Mouse (Mus musculus): ENCODE measurements at regions not wholly inside any gene's neighbourhood (a gene's known extent, or its start where the extent isn't known, plus 50 kb on each side); places are given as distances from the start of the nearest gene placed in this dataset.
"Not testable (repeated sequence)": the region's sequence is repeated elsewhere in the genome, so short reads cannot be mapped to it uniquely, and the experiment has no call there.

- DNase-seq, result no peak
These were observed 181.5 kb upstream of the Plcz1 start for GRCm38 (mm10) chr6:140222534-140223324.

GRCm38 (mm10) chr6:140221653-140222272, 180.5 kb upstream of the Plcz1 start:
- DNase-seq, result peak; percentile 74

- no peak for DNase-seq
These were observed 177.5 kb upstream of the Plcz1 start for GRCm38 (mm10) chr6:140218789-140219188.

GRCm38 (mm10) chr6:140212403-140212802, 171.1 kb upstream of the Plcz1 start:
- no peak for DNase-seq

GRCm38 (mm10) chr6:140210141-140210540, 168.9 kb upstream of the Plcz1 start:
- DNase-seq, result peak; percentile 17

- DNase-seq, result no peak
These were observed 167.8 kb upstream of the Plcz1 start for GRCm38 (mm10) chr6:140209083-140209482.

- DNase-seq, result no peak
These were observed 167.1 kb upstream of the Plcz1 start for GRCm38 (mm10) chr6:140208375-140208774.

- DNase-seq, result not testable (repeated sequence)
These were observed 165.4 kb upstream of the Plcz1 start for GRCm38 (mm10) chr6:140206676-140207075.

- DNase-seq, result no peak
These were observed 160.1 kb upstream of the Plcz1 start for GRCm38 (mm10) chr6:140201356-140201755.

- DNase-seq, result no peak
These were observed 159.1 kb upstream of the Plcz1 start for GRCm38 (mm10) chr6:140200322-140200721.

GRCm38 (mm10) chr6:140198036-140198435, 156.8 kb upstream of the Plcz1 start:
- DNase-seq, result no peak

GRCm38 (mm10) chr6:140197113-140197675, 155.9 kb upstream of the Plcz1 start:
- no peak for DNase-seq

GRCm38 (mm10) chr6:140194276-140194675, 153.0 kb upstream of the Plcz1 start:
- DNase-seq, result peak; percentile 76

GRCm38 (mm10) chr6:140193084-140193939, 152.1 kb upstream of the Plcz1 start:
- peak; percentile 59 for DNase-seq

- no peak for DNase-seq
These were observed 151.3 kb upstream of the Plcz1 start for GRCm38 (mm10) chr6:140192526-140192925.

- no peak for DNase-seq
These were observed 150.1 kb upstream of the Plcz1 start for GRCm38 (mm10) chr6:140191341-140191740.

- no peak for DNase-seq
These were observed 148.3 kb upstream of the Plcz1 start for GRCm38 (mm10) chr6:140189601-140190000.

GRCm38 (mm10) chr6:140187733-140188132, 146.5 kb upstream of the Plcz1 start:
- DNase-seq, result no peak

GRCm38 (mm10) chr6:140187106-140187505, 145.8 kb upstream of the Plcz1 start:
- no peak for DNase-seq

- DNase-seq, result no peak
These were observed 138.7 kb upstream of the Plcz1 start for GRCm38 (mm10) chr6:140179999-140180398.

- no peak for DNase-seq
These were observed 137.4 kb upstream of the Plcz1 start for GRCm38 (mm10) chr6:140178425-140179193.

GRCm38 (mm10) chr6:140172716-140173115, 131.5 kb upstream of the Plcz1 start:
- no peak for DNase-seq

All from layer of hippocampus, adult 9-11 months (tissue).